Mouse (Mus musculus) myocyte (in vitro differentiated cells): ENCODE results near the gene Smg9.

Experiments
- CEBPB ChIP-seq: IDR thresholded peaks from 2 replicates; pipeline ENCODE4 v1.6.1; 2011; ENCODE audit warnings: mild to moderate bottlenecking, moderate library complexity; ENCODE audit not compliant: poor library complexity, insufficient read depth, severe bottlenecking
- E2F4 ChIP-seq: IDR thresholded peaks from one replicate; pipeline ENCODE4 v1.6.1; 2011; ENCODE audit warnings: mild to moderate bottlenecking, control low read depth, moderate library complexity; ENCODE audit not compliant: insufficient read depth
- MAX ChIP-seq: IDR thresholded peaks from one replicate; pipeline ENCODE4 v1.6.1; 2011; ENCODE audit warnings: low read depth, mild to moderate bottlenecking, control low read depth
- MYOG ChIP-seq, 3 experiments: IDR thresholded peaks; one replicate each; pipeline ENCODE4 v1.6.1; 2011; ENCODE audit warnings: control low read depth in 2 of 3, low read depth in 2 of 3, mild to moderate bottlenecking in 2 of 3; ENCODE audit not compliant: insufficient read length in 2 of 3, control insufficient read depth in 1 of 3, insufficient read depth in 1 of 3
- POLR2A ChIP-seq: IDR thresholded peaks from one replicate; pipeline ENCODE4 v1.6.1; 2011; ENCODE audit warnings: low read depth, mild to moderate bottlenecking, control low read depth, moderate library complexity; ENCODE audit not compliant: insufficient read length
- POLR2AphosphoS2 ChIP-seq: IDR thresholded peaks from one replicate; pipeline ENCODE4 v1.6.1; 2011; ENCODE audit warnings: low read depth, control low read depth; ENCODE audit not compliant: insufficient read length
- REST ChIP-seq: IDR thresholded peaks from one replicate; pipeline ENCODE4 v1.6.1; 2011; ENCODE audit warnings: mild to moderate bottlenecking, control low read depth, moderate library complexity; ENCODE audit not compliant: insufficient read depth, insufficient read length
- SRF ChIP-seq: IDR thresholded peaks from one replicate; pipeline ENCODE4 v1.6.1; 2011; ENCODE audit warnings: low read depth; ENCODE audit not compliant: control insufficient read depth, insufficient read length
- TCF12 ChIP-seq: IDR thresholded peaks from one replicate; pipeline ENCODE4 v1.6.1; 2011; ENCODE audit warnings: mild to moderate bottlenecking, control low read depth; ENCODE audit not compliant: poor library complexity, insufficient read depth, severe bottlenecking
- USF1 ChIP-seq: IDR thresholded peaks from one replicate; pipeline ENCODE4 v1.6.1; 2011; ENCODE audit warnings: low read depth, mild to moderate bottlenecking, control low read depth, moderate library complexity

- TF ChIP-seq TCF12 (no peak), SRF (no peak), POLR2A (no peak), MYOG (IDR thresholded peaks at IDR 0.05; ENCODE audit: control insufficient read depth in 1 of 3, insufficient read depth in 1 of 3, insufficient read length in 2 of 3, low read depth in 2 of 3) (no peak), E2F4 (no peak), MAX (no peak), USF1 (peak; percentile 18), POLR2AphosphoS2 (no peak), REST (no peak), CEBPB (no peak)
Measured at GRCm38 (mm10) chr7:24445266-24445926, 46.0 kb downstream of the Smg9 start.
